Mouse (Mus musculus): ENCODE results near the gene Ccdc85c.

DNA sequence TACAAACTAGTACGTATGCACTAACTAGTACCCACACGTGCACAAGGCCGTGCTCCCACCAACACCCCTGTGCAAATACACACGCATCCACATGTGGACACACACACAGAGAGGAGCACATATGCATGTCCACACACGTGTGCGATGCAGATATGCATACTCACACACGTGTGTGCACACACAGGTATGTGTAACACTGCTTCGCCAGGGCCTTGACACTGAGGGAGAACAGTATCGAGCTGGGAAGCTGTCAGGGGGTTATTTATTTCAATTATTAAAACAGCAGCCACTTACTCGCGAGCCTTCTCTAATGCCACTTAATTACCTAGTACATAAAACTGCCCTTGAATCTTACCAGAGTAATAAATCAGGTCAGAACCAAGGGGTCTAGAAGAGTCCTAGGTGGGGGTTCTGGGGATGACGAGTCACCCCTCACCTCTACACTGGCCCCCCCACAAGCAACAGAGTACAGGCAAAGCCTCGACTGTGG is 34.8 kb downstream of the Ccdc85c start:
- TF ChIP-seq EP300 (IDR thresholded peaks at IDR 0.05; ENCODE audit: insufficient read depth, low read depth, low read length) = no peak
- no peak for TF ChIP-seq CTCF (IDR thresholded peaks at IDR 0.05)
- TF ChIP-seq POLR2A (IDR thresholded peaks at IDR 0.05; ENCODE audit: insufficient read depth, low read depth, low read length) = no peak

Measured in heart, adult 2 months (tissue).